ENCODE assay signal across 8 mouse cellular contexts in genomic region chr2:139722700-139723099, GRCm38 (mm10). TPM values are rescaled to one million over a fixed set of nuclear protein-coding genes. Genes with fewer than 3 reads are reported as not detected.
DNase-seq lines count a peak whose midpoint lies in the region; ATAC-seq and TF ChIP-seq lines count a peak whose summit lies in the region.
"Had no signal": no experiment of that assay in that cellular context is flagged by ENCODE, and none has a peak within 500 bp of the region (broad histone marks: within the 10 kb centered on the region; RNA-seq: fewer than 3 reads in every experiment).

No protein-coding gene starts in this region.

- DNase-seq in A20 (ENCODE audit: low read depth, low spot score) = peak; percentile 41
- peak; percentile 45 for DNase-seq in NIH3T3 (ENCODE audit: low read depth)
- DNase-seq in cerebellum, adult 9-11 months = peak; percentile 45
- peak; percentile 56 for DNase-seq in gastrocnemius, adult 2 months
- peak; percentile 69 to 82 for DNase-seq in kidney, postnatal 25 days
- peak; percentile 86 for DNase-seq in lung, embryonic 14.5 days
- DNase-seq in right cerebral cortex, postnatal 25 days = peak; percentile 22

- no peak overlapping the region for H3K9ac ChIP-seq in lung, embryonic 14.5 days
- H3K9ac ChIP-seq: neural tube, embryonic 13.5 days had no signal

- no peak overlapping the region for H3K4me2 ChIP-seq in lung, embryonic 14.5 days
- H3K4me2 ChIP-seq: neural tube, embryonic 13.5 days had no signal

- intact Hi-C loops in gastrocnemius, adult 2 months (cut with DNase I) = loop anchor here (1.0 to 5.0 kb wide), 2 partner anchors 45 to 131 kb away; partner anchors contain the start of gene Ism1

- no peaks in the 10 kb centered on the region for H3K36me3 ChIP-seq in lung, embryonic 14.5 days (ENCODE audit: insufficient read depth)
- H3K36me3 ChIP-seq: neural tube, embryonic 13.5 days had no signal

- no peaks in the 10 kb centered on the region for H3K4me1 ChIP-seq in lung, embryonic 14.5 days (ENCODE audit: insufficient read depth)

- no peak overlapping the region for H3K4me3 ChIP-seq in gastrocnemius, adult 2 months
- no peak overlapping the region for H3K4me3 ChIP-seq in lung, embryonic 14.5 days (ENCODE audit: low read depth, low read length)
- H3K4me3 ChIP-seq: neural tube, embryonic 13.5 days had no signal

- H3K27ac ChIP-seq in gastrocnemius, adult 2 months = no peak overlapping the region
- peak overlapping the region; percentile 63 for H3K27ac ChIP-seq in lung, embryonic 14.5 days (ENCODE audit: low read depth)
- H3K27ac ChIP-seq: neural tube, embryonic 13.5 days had no signal

- H3K9me3 ChIP-seq in lung, embryonic 14.5 days (ENCODE audit: low read depth, low read length) = no peaks in the 10 kb centered on the region
- H3K9me3 ChIP-seq: neural tube, embryonic 13.5 days had no signal

- peak; percentile 79 for ATAC-seq in lung, embryonic 14.5 days (ENCODE audit: insufficient read depth)

- WGBS in lung, embryonic 14.5 days = 0% methylated on average over 1 of the region's 1 CpGs

- TF ChIP-seq CTCF in gastrocnemius, adult 2 months (IDR thresholded peaks at IDR 0.05) = peak; percentile 80
- peak; percentile 85 for TF ChIP-seq CTCF in lung, embryonic 14.5 days (IDR thresholded peaks at IDR 0.05; ENCODE audit: low read depth)

- no peaks in the 10 kb centered on the region for H3K27me3 ChIP-seq in lung, embryonic 14.5 days (ENCODE audit: insufficient read depth, low read length)
- H3K27me3 ChIP-seq: neural tube, embryonic 13.5 days had no signal

RNA-seq across cellular contexts. Expression of gene Ism1, which starts 44.7 kb away (rescaled TPM):
- 1 to 10 TPM in 1 of 2 experiments, under 1 TPM in 1; 0.51 to 1.1 TPM for total RNA-seq in gastrocnemius, adult 2 months (2021)
- polyA plus RNA-seq in lung, embryonic 14.5 days (2014; fragmentation: Nextera tagmentation; extraction: Ambion mirVana) = 17.7 and 19.0 TPM in 2 replicates

Comparison
In these comparisons a context has a peak if more than half of its experiments do, and no peak if none do; other contexts are left out.
1. DNase-seq: peak in every context shown above with its lines; median percentile 86 in lung, embryonic 14.5 days; 76 in kidney, postnatal 25 days; 56 in gastrocnemius, adult 2 months; 45 in NIH3T3; 45 in cerebellum, adult 9-11 months; 41 in A20; 22 in right cerebral cortex, postnatal 25 days.